Mouse (Mus musculus) ES-Bruce4 (cell line): ENCODE results near the gene Gm10553. TPM values are rescaled to one million over a fixed set of nuclear protein-coding genes. Genes with fewer than 3 reads are reported as not detected.
"Not testable (repeated sequence)": the region's sequence is repeated elsewhere in the genome, so short reads cannot be mapped to it uniquely, and the experiment has no call there.

ENCODE experiments used
- H3K27ac ChIP-seq: 2 replicates; pipeline ENCODE4 v1.5.1; 2012; ENCODE audit warnings: low read length, inconsistent platforms; ENCODE audit not compliant: insufficient read depth
- H3K27me3 ChIP-seq: 2 replicates; pipeline ENCODE4 v1.6.1; 2012; ENCODE audit warnings: mild to moderate bottlenecking, low read length, inconsistent platforms; ENCODE audit not compliant: control insufficient read depth, poor library complexity, insufficient read depth, severe bottlenecking
- H3K36me3 ChIP-seq: 2 replicates; pipeline ENCODE4 v1.6.1; 2012; ENCODE audit warnings: inconsistent platforms, mild to moderate bottlenecking, low read length, moderate library complexity; ENCODE audit not compliant: control insufficient read depth, poor library complexity, insufficient read depth, severe bottlenecking
- H3K4me1 ChIP-seq: one replicate; pipeline ENCODE4 v1.8.1; 2011; ENCODE audit warnings: low read length; ENCODE audit not compliant: control insufficient read depth, insufficient read depth
- H3K4me3 ChIP-seq: 2 replicates; pipeline ENCODE4 v1.5.1; 2011; ENCODE audit warnings: low read depth, mild to moderate bottlenecking, low read length
- H3K9ac ChIP-seq: 2 replicates; pipeline ENCODE4 v1.6.1; 2012; ENCODE audit warnings: low read depth, mild to moderate bottlenecking, inconsistent platforms; ENCODE audit not compliant: poor library complexity, severe bottlenecking
- H3K9me3 ChIP-seq: replicated peaks from 2 replicates; pipeline ENCODE4 v1.6.1; 2012; ENCODE audit warnings: mild to moderate bottlenecking, low read length, inconsistent platforms; ENCODE audit not compliant: control insufficient read depth, poor library complexity, insufficient read depth, severe bottlenecking
- polyA plus RNA-seq: library from polyadenylated mRNA; stranded (reverse); fragments of >200 nt; gene quantifications from 2 replicates; pipeline ENCODE4 v1.2.4, GENCODE M21; 2011; ENCODE audit warnings: low read depth; ENCODE audit not compliant: missing spikeins, insufficient read depth, insufficient read length

Gm10553 gene
- polyA plus RNA-seq, 1 experiment, result not detected

DNA sequence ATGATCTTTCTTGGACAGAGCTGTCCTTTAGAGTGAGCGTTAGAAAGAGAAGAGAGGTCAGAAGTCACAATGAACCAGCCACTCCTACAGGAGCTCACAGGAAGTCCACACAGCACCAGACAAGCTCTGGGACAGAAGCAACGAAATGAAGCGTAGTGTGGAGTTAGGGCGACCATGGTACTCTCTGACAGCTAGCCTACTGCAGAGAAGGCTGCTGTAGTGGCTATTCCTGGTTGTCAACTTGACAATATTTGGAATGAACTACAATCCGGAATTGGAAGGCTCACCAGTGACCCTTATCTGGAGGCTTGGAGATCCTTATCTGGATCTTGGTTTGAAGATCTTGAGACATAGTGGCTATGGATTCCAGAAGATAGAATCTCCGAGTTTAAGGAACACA, 6.0 kb downstream of the Gm10553 start:
- H3K4me1 ChIP-seq, H3K27ac ChIP-seq, H3K4me3 ChIP-seq, H3K9ac ChIP-seq, H3K9me3 ChIP-seq, H3K36me3 ChIP-seq, H3K27me3 ChIP-seq: not testable (repeated sequence)

DNA sequence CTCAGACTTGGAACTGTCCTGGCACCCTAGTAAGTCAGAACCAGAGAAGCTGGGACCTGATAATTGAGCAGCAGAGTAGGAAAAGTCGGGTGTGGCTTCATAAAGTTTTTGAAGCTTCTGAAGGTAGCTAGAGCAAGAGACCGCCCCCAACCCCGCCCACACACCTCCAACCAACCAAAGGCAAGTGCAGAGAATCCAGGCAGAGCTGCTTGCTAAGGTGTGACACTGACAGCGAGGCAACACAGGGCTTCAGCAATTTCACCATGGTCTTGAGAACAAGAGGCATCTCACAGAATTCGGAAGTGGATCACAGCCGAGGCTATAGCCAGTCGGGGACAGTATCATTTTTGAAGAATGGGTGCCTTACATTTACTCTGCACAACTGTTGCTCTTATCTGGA, 9.8 kb downstream of the Gm10553 start, which contains the start of gene A530032D15Rik:
A530032D15Rik (minus strand) TSS at position 101 of the 400 bp plus-strand sequence.
- H3K27ac ChIP-seq, H3K4me1 ChIP-seq, H3K9ac ChIP-seq, H3K27me3 ChIP-seq, H3K9me3 ChIP-seq, H3K36me3 ChIP-seq, H3K4me3 ChIP-seq: not testable (repeated sequence)

DNA sequence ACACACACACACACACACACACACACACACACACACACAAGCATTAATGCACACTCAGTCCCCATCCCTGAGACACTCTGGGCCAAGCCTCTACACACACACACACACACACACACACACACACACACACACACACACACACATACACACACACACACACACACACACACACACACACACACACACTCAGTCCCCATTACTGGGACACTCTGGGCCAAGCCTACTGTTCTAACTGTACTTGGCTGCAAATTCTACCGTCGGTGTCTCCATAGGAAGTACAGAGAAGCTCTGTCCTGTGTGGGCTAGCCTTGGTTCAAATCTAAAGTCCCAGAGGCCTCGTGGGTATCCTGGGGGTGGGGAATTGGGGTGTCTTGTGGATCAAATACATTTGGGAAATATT, 10.9 kb downstream of the Gm10553 start:
- not testable (repeated sequence) for H3K9me3 ChIP-seq, H3K4me3 ChIP-seq

DNA sequence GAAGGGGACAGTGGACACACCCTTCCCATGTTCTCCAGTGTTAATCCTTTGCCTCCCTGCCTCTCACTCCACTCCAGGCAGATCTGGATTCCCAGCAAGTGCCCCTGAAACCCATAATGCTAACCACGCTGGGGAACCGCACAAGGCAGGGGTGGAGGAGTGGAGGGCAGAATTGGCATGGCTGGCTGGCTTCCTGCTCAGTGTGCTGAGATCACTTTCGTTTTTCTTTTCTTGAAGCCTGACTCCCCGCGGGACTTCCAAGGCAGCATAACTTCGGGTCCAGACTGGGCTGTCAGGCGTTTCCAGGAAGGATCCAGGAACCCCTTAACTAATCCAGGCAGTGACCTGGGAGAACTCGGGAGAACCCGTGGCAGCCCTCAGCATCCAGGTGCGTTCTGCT, 11.6 kb downstream of the Gm10553 start:
- not testable (repeated sequence) for H3K4me3 ChIP-seq, H3K9me3 ChIP-seq, H3K36me3 ChIP-seq, H3K9ac ChIP-seq, H3K27ac ChIP-seq, H3K27me3 ChIP-seq, H3K4me1 ChIP-seq

More for the DNA sequence above, 10.9 kb downstream of the Gm10553 start:
- not testable (repeated sequence) for H3K36me3 ChIP-seq, H3K9ac ChIP-seq, H3K27ac ChIP-seq, H3K4me1 ChIP-seq, H3K27me3 ChIP-seq

DNA sequence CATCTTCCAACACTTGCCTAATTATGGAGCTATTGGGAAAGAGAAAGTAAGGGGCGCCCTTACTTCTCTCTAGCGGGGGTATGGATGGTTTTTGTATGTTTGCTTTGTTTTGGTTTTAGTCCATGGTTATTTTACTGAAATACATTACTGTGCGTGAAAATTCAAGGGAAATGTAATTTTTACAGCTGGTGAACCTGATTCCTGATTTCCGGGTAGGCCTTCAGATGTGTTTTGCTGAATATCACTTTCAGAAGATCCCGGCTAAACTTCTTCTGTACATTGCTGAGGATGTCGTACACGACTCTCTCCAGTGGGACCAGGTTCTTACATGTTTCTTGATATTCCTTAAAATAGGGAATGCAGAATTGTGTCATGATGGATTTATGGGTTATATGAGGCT, 12.3 kb downstream of the Gm10553 start:
- not testable (repeated sequence) for H3K9me3 ChIP-seq, H3K36me3 ChIP-seq, H3K9ac ChIP-seq, H3K4me3 ChIP-seq, H3K4me1 ChIP-seq, H3K27me3 ChIP-seq, H3K27ac ChIP-seq

DNA sequence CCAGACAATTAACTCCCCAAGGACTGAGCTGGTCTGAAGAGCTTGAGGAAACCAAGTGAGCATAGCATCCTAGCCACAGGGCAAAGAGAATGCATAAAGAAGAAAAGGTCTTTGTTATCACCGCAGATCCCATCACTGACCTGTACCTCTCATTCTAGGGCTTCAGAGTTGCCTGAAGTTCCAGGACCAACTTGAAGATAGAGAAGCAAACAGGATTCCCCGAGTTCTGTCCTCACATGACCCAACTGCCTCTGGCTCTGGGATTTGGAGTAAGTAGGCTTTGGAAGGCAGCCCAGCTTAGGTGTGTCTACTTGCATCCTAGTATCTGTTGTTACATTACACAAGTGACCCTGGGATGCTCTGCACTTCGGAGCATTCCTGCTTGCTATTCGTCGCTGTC, 12.9 kb downstream of the Gm10553 start:
- not testable (repeated sequence) for H3K4me1 ChIP-seq, H3K36me3 ChIP-seq, H3K9ac ChIP-seq, H3K9me3 ChIP-seq, H3K27me3 ChIP-seq, H3K4me3 ChIP-seq, H3K27ac ChIP-seq

DNA sequence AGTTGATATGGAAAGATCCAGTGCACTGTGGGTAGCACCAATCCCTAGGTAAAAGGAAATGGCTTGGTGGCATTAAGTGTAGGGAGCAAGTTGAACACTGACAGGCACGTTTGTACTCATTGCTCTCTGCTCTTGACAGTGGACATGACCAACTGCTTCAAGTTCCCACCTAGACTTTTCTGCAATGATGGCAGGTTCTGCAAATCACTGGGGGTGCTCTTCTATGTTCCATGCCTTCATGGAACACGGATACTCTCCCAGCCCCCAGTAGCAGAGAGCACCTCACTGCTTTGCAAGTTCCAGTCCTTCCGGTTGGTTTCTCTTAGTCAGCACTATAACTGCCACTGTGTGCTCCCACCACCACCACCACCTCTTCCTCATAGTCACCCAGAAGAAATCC, 14.1 kb downstream of the Gm10553 start:
- H3K36me3 ChIP-seq, H3K27me3 ChIP-seq, H3K27ac ChIP-seq, H3K4me1 ChIP-seq, H3K4me3 ChIP-seq, H3K9me3 ChIP-seq, H3K9ac ChIP-seq: not testable (repeated sequence)

DNA sequence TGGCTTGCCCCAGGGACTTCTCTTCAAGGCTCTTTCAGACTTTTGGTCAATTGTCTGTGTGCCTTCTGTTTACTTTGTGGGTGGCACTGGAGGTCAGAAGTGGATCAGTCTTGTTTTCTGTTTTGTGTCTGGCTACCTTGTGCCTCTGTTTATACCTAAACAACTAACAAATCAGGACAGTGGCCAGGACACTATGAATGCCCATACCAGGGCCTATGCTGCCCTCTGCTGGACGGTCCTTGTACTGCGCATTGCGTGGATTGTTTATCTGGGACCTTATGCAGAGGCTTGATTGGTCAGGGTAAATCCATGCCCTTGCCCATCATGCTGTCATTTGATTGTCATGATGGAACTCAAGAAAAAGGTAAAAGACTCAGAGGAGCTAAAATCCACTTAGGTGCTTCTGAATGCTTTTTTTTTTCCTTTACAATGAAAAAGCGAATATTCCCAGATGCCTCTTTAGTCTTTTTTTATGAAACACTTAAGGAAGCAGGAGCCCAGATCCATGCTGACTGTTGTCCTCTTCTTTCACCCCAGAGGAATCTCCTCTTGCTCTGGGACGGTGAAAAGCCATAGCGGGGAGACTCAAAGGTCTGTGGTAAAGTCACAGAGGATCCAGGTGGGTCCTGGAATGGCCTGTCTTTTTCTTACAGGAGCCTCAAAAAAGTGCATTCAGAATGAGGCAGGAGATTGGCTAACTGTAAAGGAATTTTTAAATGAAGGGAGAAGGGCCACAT, 14.9 kb downstream of the Gm10553 start:
- H3K9me3 ChIP-seq, H3K36me3 ChIP-seq, H3K27me3 ChIP-seq, H3K4me3 ChIP-seq, H3K27ac ChIP-seq, H3K4me1 ChIP-seq, H3K9ac ChIP-seq: not testable (repeated sequence)

DNA sequence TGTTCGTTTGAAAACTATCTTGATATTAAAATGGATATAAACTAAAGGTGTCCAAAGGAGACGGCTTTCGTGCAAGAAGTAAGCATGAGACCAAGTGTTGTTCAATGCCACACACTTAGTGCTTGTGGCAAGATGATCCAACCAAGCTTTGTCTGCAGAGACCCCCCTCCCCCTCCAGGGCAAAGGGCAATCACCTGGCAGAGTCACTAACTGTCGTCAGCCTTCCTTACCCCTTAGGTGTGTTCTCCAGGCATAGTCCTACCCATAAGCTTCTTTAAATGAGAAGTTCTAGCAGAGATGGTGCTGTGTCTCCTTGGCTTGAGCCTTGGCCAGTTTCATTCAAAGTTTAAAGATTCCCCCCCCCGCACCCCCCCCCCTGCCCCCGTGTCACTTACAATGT, 17.6 kb downstream of the Gm10553 start:
- not testable (repeated sequence) for H3K4me1 ChIP-seq, H3K4me3 ChIP-seq

DNA sequence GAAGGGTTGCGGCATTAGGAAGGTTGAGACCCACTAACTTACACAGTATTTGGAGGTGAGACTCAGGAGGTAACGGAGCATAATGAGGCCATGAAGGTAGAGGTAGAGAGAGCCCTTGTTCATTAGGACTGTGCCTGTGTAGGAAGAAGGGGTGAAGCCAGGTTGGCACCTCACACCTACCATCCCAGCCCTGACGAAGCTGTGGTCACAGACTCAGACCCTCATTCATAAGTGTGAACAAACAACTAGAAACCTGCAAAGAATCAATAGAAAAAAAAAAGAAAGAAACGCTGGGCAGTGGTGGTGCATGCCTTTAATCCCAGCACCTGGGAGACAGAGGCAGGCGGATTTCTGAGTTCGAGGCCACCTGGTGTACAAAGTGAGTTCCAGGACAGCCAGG, 18.4 kb downstream of the Gm10553 start:
- H3K9me3 ChIP-seq, H3K4me1 ChIP-seq, H3K9ac ChIP-seq, H3K27ac ChIP-seq, H3K4me3 ChIP-seq, H3K36me3 ChIP-seq, H3K27me3 ChIP-seq: not testable (repeated sequence)

More for the DNA sequence above, 17.6 kb downstream of the Gm10553 start:
- not testable (repeated sequence) for H3K9ac ChIP-seq, H3K36me3 ChIP-seq, H3K9me3 ChIP-seq, H3K27ac ChIP-seq, H3K27me3 ChIP-seq
